In the genomic region with DNA sequence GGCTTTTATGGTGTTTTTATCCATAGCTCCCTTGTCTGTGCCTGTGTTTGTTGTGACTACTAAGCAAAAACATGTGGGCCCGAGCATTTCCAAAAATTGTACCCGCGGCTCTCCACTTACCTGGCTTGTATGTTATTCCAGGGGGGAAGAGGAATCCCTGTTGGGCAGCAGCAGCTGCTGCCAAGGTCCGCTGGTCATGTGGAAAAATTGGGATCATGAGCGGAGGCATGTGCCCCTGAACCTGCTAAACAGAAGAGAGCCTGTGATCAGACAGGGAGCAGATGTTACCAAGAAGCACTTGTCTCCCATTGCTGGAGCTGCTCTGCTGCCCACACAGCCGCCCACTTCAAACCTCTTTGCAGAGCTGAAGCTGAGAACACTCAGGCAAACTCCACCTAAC, we compare ENCODE assay signal across 9 mouse cellular contexts.
A peak's percentile ranks its signal among the peaks of the same experiment; 100 is the strongest.
DNase-seq lines count a peak whose midpoint lies in the region.
"Had no signal": no experiment of that assay in that cellular context is flagged by ENCODE, and none has a peak within 500 bp of the region (broad histone marks: within the 10 kb centered on the region; RNA-seq: fewer than 3 reads in every experiment).

No protein-coding gene starts in this region.

- DNase-seq in cerebellum, postnatal 14 days, result peak; percentile 5 to 9
- no peak for DNase-seq in cerebellum, postnatal 25 days
- DNase-seq in right cerebral cortex, adult 18-20 months, result peak; percentile 54
- no peak for DNase-seq in right cerebral cortex, postnatal 4 days
- DNase-seq in left cerebral cortex, adult 8-10 months (ENCODE audit: low spot score in 2 of 2), result peak; percentile 13 to 26
- DNase-seq in lung, postnatal 14 days, result no peak
- DNase-seq in testis, postnatal 10 days (ENCODE audit: low spot score), result no peak
- DNase-seq in ovary, adult 18-20 months (ENCODE audit: low spot score), result no peak
- DNase-seq: liver had no signal

Comparison
In these comparisons a context has a peak if more than half of its experiments do, and no peak if none do; other contexts are left out.
1. DNase-seq: peak in cerebellum, postnatal 14 days (2 of 2), right cerebral cortex, adult 18-20 months (single experiment) and left cerebral cortex, adult 8-10 months (2 of 2); none in cerebellum, postnatal 25 days (0 of 2), right cerebral cortex, postnatal 4 days (single experiment), lung, postnatal 14 days (single experiment), testis, postnatal 10 days (single experiment) and ovary, adult 18-20 months (single experiment).